Mouse (Mus musculus): ENCODE results near the gene Mgmt.

DNA sequence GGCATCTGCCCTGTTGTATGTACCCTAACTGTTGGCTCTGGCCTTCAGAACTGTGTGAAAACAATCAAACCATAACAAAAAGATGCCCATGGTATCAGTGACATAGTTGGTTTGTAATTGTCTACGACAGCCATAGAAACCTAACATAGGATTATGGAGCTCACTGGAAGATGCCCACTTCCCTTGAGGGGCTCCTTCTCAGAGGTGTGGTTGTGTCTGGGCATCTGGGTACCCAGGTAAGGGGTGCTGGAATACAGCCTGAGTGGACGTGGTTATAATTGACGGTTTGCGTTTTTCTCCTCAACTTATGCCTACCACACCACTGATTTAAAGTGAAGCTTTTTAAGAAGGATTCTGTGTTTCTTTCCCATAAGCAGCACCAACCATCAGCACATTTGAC lies 28.5 kb upstream of the Mgmt start:
- TF ChIP-seq EP300 (IDR thresholded peaks at IDR 0.05; ENCODE audit: low read depth) (no peak), CTCF (IDR thresholded peaks at IDR 0.05; ENCODE audit: low read depth) (no peak)
